Mouse (Mus musculus) leukemia stem cell, adult 10-12 weeks (primary cell): ENCODE results near the gene Brix1. TPM values are rescaled to one million over a fixed set of nuclear protein-coding genes. Genes with fewer than 3 reads are reported as not detected.

Experiments
- polyA plus RNA-seq: library from polyadenylated mRNA; stranded (reverse); fragments of >175 nt; gene quantifications from 2 replicates; pipeline ENCODE4 v1.2.3, GENCODE M21; 2012; ENCODE audit warnings: low replicate concordance

Brix1 gene
- 20.2 and 24.0 TPM in 2 replicates for polyA plus RNA-seq

GRCm38 (mm10) chr15:10485484-10486364 is at the start of gene Brix1, which contains the start of gene Rad1:
Gene Brix1, minus strand, starts transcription at chr15:10485947.
Gene Rad1, plus strand, starts transcription at chr15:10486018.

DNA sequence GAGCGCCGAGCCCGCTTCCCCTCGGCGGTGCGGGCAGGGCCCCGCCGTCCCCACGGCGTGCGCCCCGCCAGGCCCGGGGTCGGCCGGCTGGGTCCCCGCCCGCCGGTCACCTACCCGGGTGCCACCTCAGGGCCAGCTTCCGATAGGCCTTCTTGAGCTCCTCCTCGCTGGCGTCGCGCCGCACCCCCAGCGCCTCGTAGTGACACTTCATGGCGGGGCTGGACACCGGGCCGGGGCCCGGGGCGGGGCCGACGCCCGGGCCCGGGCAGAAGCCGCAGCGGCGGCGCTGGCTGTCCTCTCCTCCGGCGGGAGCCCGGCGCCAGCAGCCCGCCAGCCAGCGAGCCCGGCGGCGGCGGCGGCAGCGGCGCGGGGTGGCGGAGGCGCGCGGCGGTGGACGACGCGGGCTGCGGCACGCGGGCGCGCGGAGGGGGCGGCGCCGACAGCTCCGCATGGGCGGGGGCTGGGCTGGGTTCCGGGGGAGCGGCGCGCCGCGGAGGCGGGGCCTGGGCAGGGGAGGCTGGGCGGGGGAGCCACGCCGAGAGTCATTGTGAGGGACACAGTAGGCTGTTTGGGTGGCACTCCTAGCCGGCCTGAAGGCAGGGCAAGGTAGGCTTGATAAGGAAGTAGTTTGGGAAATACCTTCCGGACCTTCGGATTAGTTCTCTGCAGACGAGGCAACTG is 15.5 kb downstream of the Brix1 start, which contains the start of gene Dnajc21:
Gene Dnajc21 (minus strand): TSS at position 366 of the 681 bp plus-strand sequence.

Other genes starting within 250 kb of the Brix1 start
- gene Gm21973, start 160.6 kb downstream of the Brix1 start, polyA plus RNA-seq = not detected in 2 replicates
- not detected in 2 replicates for gene Agxt2, start 127.4 kb downstream of the Brix1 start, polyA plus RNA-seq
- gene Dnajc21, start 15.4 kb downstream of the Brix1 start, polyA plus RNA-seq = 6.0 and 7.1 TPM in 2 replicates
- 11.4 and 13.4 TPM in 2 replicates for gene Rad1, start 71 bp upstream of the Brix1 start, polyA plus RNA-seq
- not detected in 2 replicates for gene Ttc23l, start 72.7 kb upstream of the Brix1 start, polyA plus RNA-seq
- 0.26 TPM in 1 of 2 replicates, not detected in the other for gene Rai14, start 228.7 kb upstream of the Brix1 start, polyA plus RNA-seq